ENCODE assay signal across 26 mouse cellular contexts in the genomic region with DNA sequence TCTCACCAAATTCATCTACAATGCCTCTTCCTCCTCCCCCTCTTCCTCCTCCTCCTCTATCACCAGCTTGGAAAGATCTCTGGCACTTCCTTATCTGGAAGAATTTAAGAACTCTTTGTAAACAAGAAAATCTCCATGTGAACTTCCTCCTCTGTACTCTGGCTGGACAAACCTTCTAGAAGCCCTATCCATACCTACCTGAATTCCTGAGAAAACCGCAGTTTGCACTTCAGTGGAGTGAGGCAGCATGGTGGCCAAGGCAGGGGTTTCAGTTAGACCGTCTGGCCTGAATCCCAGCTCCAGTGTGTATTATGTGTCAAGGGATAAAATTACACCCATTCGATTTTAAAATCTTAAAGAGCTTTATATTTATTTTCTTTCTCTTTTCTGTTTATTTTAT. TPM values are rescaled to one million over a fixed set of nuclear protein-coding genes. Genes with fewer than 3 reads are reported as not detected.
DNase-seq lines count a peak whose midpoint lies in the region; ATAC-seq and TF ChIP-seq lines count a peak whose summit lies in the region.
"Had no signal": no experiment of that assay in that cellular context is flagged by ENCODE, and none has a peak within 500 bp of the region (broad histone marks: within the 10 kb centered on the region; RNA-seq: fewer than 3 reads in every experiment).

No protein-coding gene starts in this region.

- H3K27ac ChIP-seq in MEL (ENCODE audit: control insufficient read depth, low read depth, low read length): no peak overlapping the region
- H3K27ac ChIP-seq in lung, postnatal 0 days (ENCODE audit: low read length): peak overlapping the region; percentile 73
- no peak overlapping the region for H3K27ac ChIP-seq in forebrain, embryonic 15.5 days (replicated peaks)
- no peak overlapping the region for H3K27ac ChIP-seq in midbrain, postnatal 0 days (ENCODE audit: low read depth, low read length)
- H3K27ac ChIP-seq: embryonic facial prominence, embryonic 15.5 days; forebrain, embryonic 10.5 days; heart, embryonic 10.5 days; hindbrain, embryonic 10.5 days; hindbrain, embryonic 14.5 days had no signal

- no peaks in the 10 kb centered on the region for H3K27me3 ChIP-seq in MEL (ENCODE audit: control insufficient read depth in 1 of 2, insufficient read depth in 2 of 2, low read length in 2 of 2)
- no peaks in the 10 kb centered on the region for H3K27me3 ChIP-seq in lung, postnatal 0 days (replicated peaks; ENCODE audit: insufficient read depth, low read length)
- peaks cover 3% of the 10 kb centered on the region for H3K27me3 ChIP-seq in forebrain, embryonic 15.5 days
- H3K27me3 ChIP-seq in midbrain, postnatal 0 days (ENCODE audit: insufficient read depth, low read length): no peaks in the 10 kb centered on the region

- no peaks in the 10 kb centered on the region for H3K9me3 ChIP-seq in MEL (replicated peaks; ENCODE audit: insufficient read depth, low read length)
- no peaks in the 10 kb centered on the region for H3K9me3 ChIP-seq in lung, postnatal 0 days (ENCODE audit: low read length)
- no peaks in the 10 kb centered on the region for H3K9me3 ChIP-seq in forebrain, embryonic 15.5 days
- no peaks in the 10 kb centered on the region for H3K9me3 ChIP-seq in midbrain, postnatal 0 days (ENCODE audit: low read length)
- H3K9me3 ChIP-seq: embryonic facial prominence, embryonic 15.5 days; forebrain, embryonic 10.5 days; heart, embryonic 10.5 days; hindbrain, embryonic 10.5 days had no signal

- no peak for TF ChIP-seq CTCF in MEL (IDR thresholded peaks at IDR 0.05 in 2 of 3, conservative IDR thresholded peaks at IDR 0.05 in 1 of 3; ENCODE audit: control insufficient read depth in 1 of 3, insufficient read depth in 1 of 3, low read depth in 2 of 3, low read length in 3 of 3, poor library complexity in 1 of 3, severe bottlenecking in 1 of 3)
- no peak for TF ChIP-seq CTCF in lung, postnatal 0 days (IDR thresholded peaks at IDR 0.05)
- TF ChIP-seq CTCF in midbrain, postnatal 0 days (IDR thresholded peaks at IDR 0.05): no peak

- peaks cover 7 to 19% of the 10 kb centered on the region in 2 experiments for H3K4me1 ChIP-seq in MEL (ENCODE audit: control insufficient read depth in 1 of 2, insufficient read depth in 2 of 2, low read length in 2 of 2)
- H3K4me1 ChIP-seq in lung, postnatal 0 days (ENCODE audit: insufficient read depth, low read depth, low read length): peaks cover 18% of the 10 kb centered on the region
- peaks cover 7% of the 10 kb centered on the region; the same call in 1 of the 2 replicates for H3K4me1 ChIP-seq in forebrain, embryonic 15.5 days
- H3K4me1 ChIP-seq in midbrain, postnatal 0 days (ENCODE audit: insufficient read depth, low read length): no peaks in the 10 kb centered on the region
- H3K4me1 ChIP-seq: embryonic facial prominence, embryonic 15.5 days; heart, embryonic 10.5 days had no signal

- no peak overlapping the region for H3K9ac ChIP-seq in MEL (ENCODE audit: control insufficient read depth, low read depth, low read length, poor library complexity, severe bottlenecking)
- no peak overlapping the region for H3K9ac ChIP-seq in lung, postnatal 0 days (replicated peaks; ENCODE audit: low read depth)
- no peak overlapping the region for H3K9ac ChIP-seq in forebrain, embryonic 15.5 days (replicated peaks)
- no peak overlapping the region for H3K9ac ChIP-seq in midbrain, postnatal 0 days (replicated peaks; ENCODE audit: low read length, poor library complexity, severe bottlenecking)
- H3K9ac ChIP-seq: embryonic facial prominence, embryonic 15.5 days; hindbrain, embryonic 14.5 days had no signal

- no peaks in the 10 kb centered on the region for H3K79me2 ChIP-seq in MEL (ENCODE audit: control insufficient read depth, insufficient read depth, low read length, poor library complexity)

- no peak overlapping the region for H3K4me2 ChIP-seq in lung, postnatal 0 days (replicated peaks; ENCODE audit: low read depth, low read length)
- H3K4me2 ChIP-seq in forebrain, embryonic 15.5 days (replicated peaks): no peak overlapping the region
- no peak overlapping the region for H3K4me2 ChIP-seq in midbrain, postnatal 0 days (ENCODE audit: low read depth, low read length, poor library complexity, severe bottlenecking)
- H3K4me2 ChIP-seq: embryonic facial prominence, embryonic 15.5 days; hindbrain, embryonic 14.5 days had no signal

- H3K4me3 ChIP-seq in MEL (ENCODE audit: control insufficient read depth in 1 of 2, insufficient read depth in 1 of 2, low read depth in 2 of 2, low read length in 2 of 2): no peak overlapping the region
- H3K4me3 ChIP-seq in lung, postnatal 0 days (ENCODE audit: low read depth, low read length): no peak overlapping the region
- H3K4me3 ChIP-seq in forebrain, embryonic 15.5 days: no peak overlapping the region
- no peak overlapping the region for H3K4me3 ChIP-seq in midbrain, postnatal 0 days (ENCODE audit: low read depth, low read length)
- H3K4me3 ChIP-seq: embryonic facial prominence, embryonic 15.5 days; erythroblast, embryonic 14.5 days; forebrain, embryonic 10.5 days; heart, embryonic 10.5 days; hindbrain, embryonic 10.5 days had no signal

- intact Hi-C loops in heart, postnatal 14 days (cut with DNase I): no loop called here

- H3K36me3 ChIP-seq in MEL (ENCODE audit: control insufficient read depth in 1 of 2, insufficient read depth in 2 of 2, low read length in 2 of 2): peaks cover 0 to 9% of the 10 kb centered on the region in 2 experiments; a peak in 2 of 4 replicates
- H3K36me3 ChIP-seq in lung, postnatal 0 days (ENCODE audit: insufficient read depth, low read length): no peaks in the 10 kb centered on the region
- H3K36me3 ChIP-seq in forebrain, embryonic 15.5 days: no peaks in the 10 kb centered on the region
- H3K36me3 ChIP-seq in midbrain, postnatal 0 days (ENCODE audit: insufficient read depth, low read length): no peaks in the 10 kb centered on the region
- H3K36me3 ChIP-seq: embryonic facial prominence, embryonic 15.5 days; forebrain, embryonic 10.5 days; G1E; heart, embryonic 10.5 days; hindbrain, embryonic 10.5 days had no signal

- DNase-seq in MEL (ENCODE audit: low read depth, low spot score) (no peak), NIH3T3 (ENCODE audit: low read depth) (peak; percentile 17)
- DNase-seq in lung, postnatal 0 days (ENCODE audit: low spot score): peak; percentile 81
- DNase-seq in lung, postnatal 36 days: peak; percentile 81
- DNase-seq in heart, postnatal 14 days: no peak
- DNase-seq in midbrain, postnatal 0 days (ENCODE audit: low spot score): no peak
- DNase-seq: adrenal gland, adult 2 months; adrenal gland, postnatal 25 days; cerebellum, adult 18-20 months; cerebellum, adult 9-11 months; cerebellum, postnatal 36 days; gastrocnemius, postnatal 10 days; heart, adult 18-20 months; heart, postnatal 10 days had no signal

- peak; percentile 12 to 45; a peak in 2 of 4 replicates for TF ChIP-seq EP300 in MEL (IDR thresholded peaks at IDR 0.05; ENCODE audit: low read depth in 1 of 2, low read length in 2 of 2)
- TF ChIP-seq EP300 in lung, postnatal 0 days (IDR thresholded peaks at IDR 0.05): peak; percentile 85

- no peak for TF ChIP-seq POLR2A in MEL (IDR thresholded peaks at IDR 0.05; ENCODE audit: control insufficient read depth in 1 of 2, insufficient read depth in 1 of 2, low read depth in 1 of 2, low read length in 2 of 2, poor library complexity in 1 of 2)

- peak; percentile 76 for ATAC-seq in lung, postnatal 0 days
- ATAC-seq in forebrain, embryonic 15.5 days (replicated peaks): no peak
- no peak for ATAC-seq in midbrain, postnatal 0 days (ENCODE audit: low FRiP score)
- ATAC-seq: CD4-positive, CD25-positive, alpha-beta regulatory T cell, adult 4 months; forebrain, embryonic 16.5 days had no signal

- 19% methylated on average over 3 of the region's 3 CpGs for WGBS in lung, postnatal 0 days
- WGBS in forebrain, embryonic 15.5 days: 87% methylated on average over 3 of the region's 3 CpGs
- WGBS in midbrain, postnatal 0 days: 70% methylated on average over 3 of the region's 3 CpGs

- TF ChIP-seq RAD21 in MEL (IDR thresholded peaks at IDR 0.05; ENCODE audit: low read depth, low read length): no peak

RNA-seq across cellular contexts. Expression of a gene that starts 22.9 kb away (rescaled TPM):
- 4.1 and 4.7 TPM in 2 replicates for total RNA-seq in MEL (2012; rRNA removed)
- polyA plus RNA-seq in MEL (2012; ENCODE audit: insufficient read depth in 1 of 2, insufficient read length in 2 of 2, low read depth in 1 of 2, low replicate concordance in 2 of 2, missing spikeins in 1 of 2): 1 to 10 TPM in 1 of 2 experiments, not detected in 1; 4.3 TPM
- not detected in 2 replicates for polyA plus RNA-seq in lung, postnatal 0 days (2015; fragmentation: Nextera tagmentation; extraction: Ambion mirVana)
- total RNA-seq in heart, postnatal 14 days (2021): not detected
- not detected in 2 replicates for polyA plus RNA-seq in forebrain, embryonic 15.5 days (2015; fragmentation: Nextera tagmentation; extraction: Ambion mirVana)
- total RNA-seq in midbrain, postnatal 0 days (2014; rRNA removed): not detected in 2 replicates
- polyA plus RNA-seq in midbrain, postnatal 0 days (2015; fragmentation: Nextera tagmentation; extraction: Ambion mirVana): 0.16 TPM in 1 of 2 replicates, not detected in the other
- total RNA-seq: adrenal gland, adult 2 months; adrenal gland, postnatal 25 days; gastrocnemius, postnatal 10 days; gastrocnemius, postnatal 4 days; heart, adult 18-20 months; heart, postnatal 10 days had no signal
- polyA plus RNA-seq: adrenal gland, adult 2 months; CD4-positive, CD25-positive, alpha-beta regulatory T cell, adult 4 months; erythroblast, embryonic 14.5 days; forebrain, embryonic 10.5 days; forebrain, embryonic 16.5 days; G1E; heart, embryonic 10.5 days; heart, embryonic 14.5 days; hindbrain, embryonic 10.5 days; hindbrain, embryonic 14.5 days had no signal

RNA-seq across cellular contexts. Expression of a gene that starts 32.9 kb away (rescaled TPM):
- 34.8 and 36.3 TPM in 2 replicates for total RNA-seq in MEL (2012; rRNA removed)
- polyA plus RNA-seq in MEL (2012; ENCODE audit: insufficient read depth in 1 of 2, insufficient read length in 2 of 2, low read depth in 1 of 2, low replicate concordance in 2 of 2, missing spikeins in 1 of 2): 10 to 100 TPM in 1 of 2 experiments, not detected in 1; 29.5 TPM
- polyA plus RNA-seq in lung, postnatal 0 days (2015; fragmentation: Nextera tagmentation; extraction: Ambion mirVana): 160 and 171 TPM in 2 replicates
- 10 to 100 TPM; 11.2 to 13.7 TPM for total RNA-seq in heart, postnatal 14 days (2021)
- polyA plus RNA-seq in forebrain, embryonic 15.5 days (2015; fragmentation: Nextera tagmentation; extraction: Ambion mirVana): 23.7 and 24.6 TPM in 2 replicates
- total RNA-seq in midbrain, postnatal 0 days (2014; rRNA removed): 31.3 and 34.8 TPM in 2 replicates
- 34.4 and 40.0 TPM in 2 replicates for polyA plus RNA-seq in midbrain, postnatal 0 days (2015; fragmentation: Nextera tagmentation; extraction: Ambion mirVana)

RNA-seq across cellular contexts. Expression of a gene that starts 33.4 kb away (rescaled TPM):
- 38.6 and 38.7 TPM in 2 replicates for total RNA-seq in MEL (2012; rRNA removed)
- polyA plus RNA-seq in MEL (2012; ENCODE audit: insufficient read depth in 1 of 2, insufficient read length in 2 of 2, low read depth in 1 of 2, low replicate concordance in 2 of 2, missing spikeins in 1 of 2): 10 to 100 TPM in 1 of 2 experiments, not detected in 1; 86.7 TPM
- 4.1 TPM in 2 replicates for polyA plus RNA-seq in lung, postnatal 0 days (2015; fragmentation: Nextera tagmentation; extraction: Ambion mirVana)
- total RNA-seq in heart, postnatal 14 days (2021): 10 to 100 TPM; 28.1 to 31.0 TPM
- 4.1 and 5.3 TPM in 2 replicates for polyA plus RNA-seq in forebrain, embryonic 15.5 days (2015; fragmentation: Nextera tagmentation; extraction: Ambion mirVana)
- 70.1 and 84.8 TPM in 2 replicates for total RNA-seq in midbrain, postnatal 0 days (2014; rRNA removed)
- 3.2 and 3.8 TPM in 2 replicates for polyA plus RNA-seq in midbrain, postnatal 0 days (2015; fragmentation: Nextera tagmentation; extraction: Ambion mirVana)

RNA-seq across cellular contexts. Expression of a gene that starts 47.2 kb away (rescaled TPM):
- total RNA-seq in MEL (2012; rRNA removed): 2.4 and 3.2 TPM in 2 replicates
- 10 to 100 TPM in 1 of 2 experiments, not detected in 1; 10.1 TPM for polyA plus RNA-seq in MEL (2012; ENCODE audit: insufficient read depth in 1 of 2, insufficient read length in 2 of 2, low read depth in 1 of 2, low replicate concordance in 2 of 2, missing spikeins in 1 of 2)
- polyA plus RNA-seq in lung, postnatal 0 days (2015; fragmentation: Nextera tagmentation; extraction: Ambion mirVana): 7.8 and 8.7 TPM in 2 replicates
- total RNA-seq in heart, postnatal 14 days (2021): 1 to 10 TPM; 2.2 to 3.1 TPM
- 0.32 and 0.75 TPM in 2 replicates for polyA plus RNA-seq in forebrain, embryonic 15.5 days (2015; fragmentation: Nextera tagmentation; extraction: Ambion mirVana)
- 1.7 and 2.2 TPM in 2 replicates for total RNA-seq in midbrain, postnatal 0 days (2014; rRNA removed)
- polyA plus RNA-seq in midbrain, postnatal 0 days (2015; fragmentation: Nextera tagmentation; extraction: Ambion mirVana): 0.63 and 0.90 TPM in 2 replicates

RNA-seq across cellular contexts. Expression of a gene that starts 55.6 kb away (rescaled TPM):
- not detected in 2 replicates for total RNA-seq in MEL (2012; rRNA removed)
- not detected for polyA plus RNA-seq in MEL (2012; ENCODE audit: insufficient read depth in 1 of 2, insufficient read length in 2 of 2, low read depth in 1 of 2, low replicate concordance in 2 of 2, missing spikeins in 1 of 2)
- 23.4 and 27.4 TPM in 2 replicates for polyA plus RNA-seq in lung, postnatal 0 days (2015; fragmentation: Nextera tagmentation; extraction: Ambion mirVana)
- 10 to 100 TPM; 53.9 to 54.3 TPM for total RNA-seq in heart, postnatal 14 days (2021)
- polyA plus RNA-seq in forebrain, embryonic 15.5 days (2015; fragmentation: Nextera tagmentation; extraction: Ambion mirVana): 123 and 132 TPM in 2 replicates
- 156 and 164 TPM in 2 replicates for total RNA-seq in midbrain, postnatal 0 days (2014; rRNA removed)
- polyA plus RNA-seq in midbrain, postnatal 0 days (2015; fragmentation: Nextera tagmentation; extraction: Ambion mirVana): 152 and 173 TPM in 2 replicates

Comparison
In these comparisons a context has a peak if more than half of its experiments do, and no peak if none do; other contexts are left out.
1. DNase-seq: peak in NIH3T3 (single experiment), lung, postnatal 0 days (single experiment) and lung, postnatal 36 days (single experiment); none in MEL (single experiment), heart, postnatal 14 days (0 of 2) and midbrain, postnatal 0 days (single experiment).